Mouse (Mus musculus) left cerebral cortex, postnatal 14 days (tissue): ENCODE data around the gene Wwc1. TPM values are rescaled to one million over a fixed set of nuclear protein-coding genes. Genes with fewer than 3 reads are reported as not detected.

Experiments
- DNase-seq, 2 experiments: peaks; one replicate each; pipeline ENCODE4 v3.0.0; 2021 to 2022; ENCODE audit warnings: low spot score in 2 of 2, mixed read lengths in 1 of 2
- intact Hi-C: fragments of 180-260 bp; cut with DNase I; formaldehyde crosslinking; loops from one replicate; pipeline ENCODE4 v1.15.1; 2025
- total RNA-seq, 2 experiments: library from RNA; stranded (reverse); gene quantifications; 2 replicates each; pipeline ENCODE4 v1.2.3; 2021

Gene Wwc1
- total RNA-seq, 2 experiments from 2014 or later: 151 to 159 TPM

DNA sequence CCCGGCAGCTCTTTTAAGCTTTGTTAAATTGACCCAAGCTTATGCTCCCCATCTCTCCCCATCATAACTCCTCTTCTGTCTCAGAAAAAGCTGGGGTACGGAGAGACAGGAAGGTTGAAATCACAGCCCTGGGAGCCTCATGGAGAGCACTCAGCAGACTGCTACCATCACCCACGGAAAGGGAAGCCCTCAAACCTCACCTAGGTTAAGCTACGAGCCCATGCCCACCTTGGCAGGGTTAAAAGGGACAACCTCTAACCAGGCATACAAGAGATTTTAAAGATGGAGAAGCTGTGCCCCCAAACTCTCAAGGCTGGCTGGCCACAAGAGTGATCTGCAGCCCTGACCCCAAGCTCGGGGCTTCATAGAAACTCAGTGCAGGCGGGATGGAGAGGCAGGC, 3.2 kb downstream of the Wwc1 start:
- intact Hi-C loops: loop anchor here (5.0 kb wide), 2 partner anchors 50 to 120 kb away; no protein-coding TSS in a partner anchor
- no peak for DNase-seq

DNA sequence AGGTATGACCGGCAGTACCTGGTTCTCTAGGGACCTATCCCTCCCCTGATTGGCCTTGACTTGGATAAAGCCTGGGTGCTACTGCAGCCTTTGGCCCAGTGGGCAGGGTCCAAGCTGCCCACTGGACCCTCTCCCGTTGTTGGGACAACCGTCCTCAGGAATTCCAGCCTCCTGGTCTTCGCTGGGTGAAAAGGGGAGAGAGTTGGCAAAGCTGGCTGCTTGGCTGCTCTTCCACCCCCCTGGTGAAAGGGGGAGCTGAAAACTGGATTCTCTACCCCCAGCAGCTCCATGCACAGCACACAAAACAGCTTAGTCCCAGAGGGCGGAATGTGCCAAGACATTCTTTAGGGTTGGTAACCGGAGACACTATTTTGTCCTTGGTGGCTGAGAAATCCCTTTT, 3.8 kb downstream of the Wwc1 start:
- DNase-seq: no peak
- intact Hi-C loops: loop anchor here (5.0 kb wide), 2 partner anchors 49 to 119 kb away; no protein-coding TSS in a partner anchor

DNA sequence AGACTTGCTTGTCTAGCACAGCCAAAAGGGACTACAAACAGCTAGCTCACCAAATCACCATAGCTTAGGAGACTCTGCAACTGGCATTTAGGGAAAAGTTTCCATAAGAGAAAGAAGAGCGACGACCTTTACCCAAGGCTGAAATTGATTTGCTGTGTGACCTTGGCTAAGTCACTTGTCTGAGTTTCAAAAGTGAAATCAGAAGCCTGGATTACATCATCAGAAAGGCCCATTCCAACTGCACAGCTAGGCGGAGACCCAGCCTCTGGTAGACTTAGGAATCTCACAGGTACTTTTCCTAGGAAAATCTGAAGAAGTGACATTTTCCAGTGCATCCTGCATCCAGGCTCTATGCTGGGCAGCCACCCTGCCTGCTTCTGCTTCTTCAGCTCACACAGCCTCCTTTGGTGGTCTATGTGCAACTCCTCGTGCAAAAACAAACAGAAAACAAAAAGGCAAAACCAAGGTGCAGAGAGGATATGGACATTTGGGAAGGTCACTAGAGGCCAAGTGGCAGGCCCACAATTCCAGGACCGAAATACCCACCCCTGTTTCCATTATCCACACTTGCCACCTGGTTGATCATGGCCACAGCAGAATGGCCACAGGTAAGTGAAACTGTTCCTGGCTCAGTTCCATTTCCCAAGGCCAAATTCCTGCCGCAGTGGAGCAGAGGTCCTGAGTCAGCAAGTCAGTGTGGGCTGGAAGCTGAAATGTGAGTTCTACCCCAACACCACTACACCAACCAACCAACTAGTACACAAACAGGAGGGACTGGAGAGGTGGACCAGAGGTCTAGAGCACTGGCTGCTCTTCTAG, 5.5 kb downstream of the Wwc1 start:
- no peak for DNase-seq
- intact Hi-C loops: loop anchor here (5.0 kb wide), 2 partner anchors 48 to 118 kb away; no protein-coding TSS in a partner anchor

DNA sequence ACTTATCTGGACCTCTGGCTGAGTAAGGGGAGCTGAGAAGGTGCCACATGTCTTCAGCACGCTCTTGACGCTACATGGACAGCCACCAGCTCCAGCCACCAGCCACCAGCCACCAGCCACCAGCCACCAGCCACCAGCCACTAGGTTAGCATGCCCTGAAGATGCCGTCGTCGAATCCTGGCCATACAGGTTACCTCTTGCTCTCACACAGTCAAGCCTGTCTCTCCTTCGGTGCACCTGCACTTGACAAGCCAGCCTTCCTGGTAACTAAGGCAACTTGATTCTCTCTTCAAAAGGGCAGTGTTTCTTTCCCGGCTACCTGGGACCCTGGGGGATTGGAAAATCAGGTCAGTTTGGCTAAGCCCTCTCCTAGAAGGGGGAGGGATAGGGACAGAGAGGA, 7.2 kb downstream of the Wwc1 start:
- DNase-seq: no peak
- intact Hi-C loops: no loop called here

DNA sequence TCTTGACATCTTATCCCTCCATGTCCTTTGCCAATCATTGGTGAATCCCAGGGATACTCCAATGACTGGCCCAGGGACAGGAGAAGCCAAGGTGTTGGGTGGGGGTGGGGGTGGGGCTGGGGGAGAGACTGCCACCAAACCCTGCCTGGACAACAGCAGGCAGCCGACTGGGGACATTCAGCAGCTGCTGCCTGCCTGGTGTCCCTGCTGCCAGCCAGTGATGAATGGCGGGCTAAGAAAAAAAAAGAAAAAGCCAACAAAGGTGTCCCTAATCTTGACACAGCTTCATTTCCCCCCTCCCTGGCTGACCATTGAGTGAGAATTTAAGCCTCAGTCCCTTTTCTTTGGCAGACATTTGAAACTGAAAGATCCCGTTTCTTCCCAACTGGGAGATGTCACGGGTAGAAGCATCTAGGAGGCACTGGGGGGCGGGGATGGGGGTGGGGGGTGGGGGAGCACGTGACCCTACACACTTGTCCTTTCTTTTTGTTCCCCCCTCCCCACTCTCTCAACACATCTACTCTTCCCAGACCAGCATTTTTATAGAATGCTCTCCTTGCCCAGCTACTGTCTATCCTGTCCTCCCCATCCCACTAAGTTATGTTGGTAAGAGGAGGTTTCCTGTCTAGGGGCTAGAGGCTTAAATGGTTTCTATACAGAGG, 7.9 kb downstream of the Wwc1 start:
- DNase-seq: no peak
- intact Hi-C loops: no loop called here

DNA sequence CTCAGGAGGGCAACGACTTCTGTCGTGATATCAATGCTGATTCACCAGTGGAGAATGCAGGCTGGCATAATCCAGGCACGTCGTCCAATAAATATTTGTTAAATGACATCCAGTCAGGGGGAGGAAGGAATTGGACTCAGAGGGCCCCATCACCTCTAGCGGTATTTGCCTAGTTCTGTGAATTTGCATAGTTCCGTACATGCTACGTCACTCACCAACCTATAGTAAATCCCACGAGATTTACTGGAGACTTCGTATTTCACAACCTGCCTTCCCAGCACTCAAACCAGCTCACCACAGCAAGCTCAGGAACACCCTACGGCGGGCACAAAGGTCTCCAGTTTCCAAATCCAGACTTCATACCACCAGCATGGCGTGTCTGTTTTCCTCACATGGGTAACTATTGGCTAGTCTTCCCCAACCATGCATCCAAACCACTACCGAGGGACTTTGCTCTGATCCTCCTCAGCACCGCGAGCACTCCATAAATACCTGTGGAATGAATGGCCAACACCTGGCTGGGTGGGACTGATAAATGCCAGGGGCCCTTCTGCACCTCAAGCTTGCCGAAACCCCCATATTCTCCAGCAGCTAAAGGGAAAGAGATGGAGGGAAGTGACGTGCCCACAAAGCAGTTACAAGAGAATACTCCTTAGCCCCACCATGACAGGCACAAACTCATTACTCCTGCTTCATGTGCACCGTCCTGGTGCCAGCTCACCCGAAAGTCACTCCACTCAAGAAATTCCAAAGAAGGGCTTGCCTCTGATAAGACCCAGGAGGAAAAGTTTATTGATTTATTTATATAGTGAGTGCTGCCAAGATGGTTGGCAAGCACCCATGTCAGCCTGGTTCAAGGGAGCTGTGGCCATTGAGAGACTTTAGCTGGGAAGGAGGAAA, 9.3 kb downstream of the Wwc1 start:
- intact Hi-C loops: no loop called here
- DNase-seq: no peak

DNA sequence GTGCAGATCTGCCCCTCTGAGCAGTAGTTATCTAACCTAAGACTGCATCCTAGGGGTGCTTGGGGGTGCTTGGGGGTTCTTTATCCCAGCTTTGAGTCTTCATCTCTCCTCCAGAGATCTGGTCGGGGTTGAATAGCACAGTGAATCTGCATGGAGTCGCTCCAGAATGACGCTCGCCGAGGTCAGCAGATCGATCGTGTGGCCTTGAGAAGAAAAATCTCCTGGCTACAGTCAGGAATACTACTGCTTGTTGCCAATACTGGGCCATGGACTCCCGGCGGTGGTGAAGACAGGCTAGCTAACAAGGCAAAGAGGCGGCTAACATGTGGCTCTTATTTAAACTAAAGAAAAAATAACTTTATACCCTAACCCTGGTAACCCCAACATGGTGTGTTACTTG, 12.0 kb downstream of the Wwc1 start:
- DNase-seq: no peak
- intact Hi-C loops: no loop called here

DNA sequence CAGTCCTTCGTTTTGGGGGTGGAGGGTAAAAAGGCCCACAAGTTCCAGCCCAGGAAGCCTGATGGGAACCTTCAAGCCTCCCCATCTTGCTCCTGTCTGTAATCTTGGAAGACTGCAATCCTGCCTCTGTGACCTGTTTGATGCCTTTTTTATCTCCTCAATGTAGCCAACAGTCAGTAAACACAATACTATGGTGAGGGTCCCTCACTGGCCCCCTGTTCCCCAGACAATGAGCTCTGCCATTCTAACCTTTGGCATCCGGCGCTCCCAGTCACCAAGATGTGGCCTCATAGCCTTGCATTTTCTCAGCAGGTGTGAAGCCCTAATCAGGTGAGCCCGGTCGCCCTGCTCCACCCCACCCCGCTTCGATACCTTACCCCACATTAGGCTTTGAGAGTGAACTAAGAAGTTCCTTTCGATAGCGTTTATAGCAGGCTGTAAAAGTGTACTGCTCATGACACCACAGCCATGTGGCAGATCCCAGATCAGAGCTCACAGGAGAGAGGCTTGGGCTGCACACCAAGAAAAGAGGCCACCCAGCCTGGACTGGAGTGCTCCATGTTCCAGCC, 16.3 kb downstream of the Wwc1 start:
- DNase-seq: no peak
- intact Hi-C loops: no loop called here

DNA sequence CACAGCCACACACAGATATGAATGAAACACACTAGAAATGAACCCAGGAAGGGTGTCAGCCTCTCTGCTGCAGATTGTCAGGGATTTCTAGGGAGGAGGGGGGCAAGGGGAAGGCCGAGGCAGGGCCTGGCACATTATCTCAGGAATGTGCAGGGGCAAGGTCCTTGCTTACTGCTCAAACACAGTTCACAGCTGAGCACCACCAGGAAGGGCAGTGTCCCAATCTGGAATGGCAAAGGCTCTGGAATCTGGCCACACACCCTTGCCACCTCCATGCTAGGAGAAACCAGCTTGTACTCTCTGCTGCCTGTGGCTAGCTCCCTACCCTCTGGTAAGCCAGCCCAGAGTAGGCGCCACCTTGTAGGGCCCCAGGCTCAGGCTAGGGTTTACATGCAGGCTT, 16.8 kb downstream of the Wwc1 start:
- intact Hi-C loops: no loop called here
- DNase-seq: no peak

DNA sequence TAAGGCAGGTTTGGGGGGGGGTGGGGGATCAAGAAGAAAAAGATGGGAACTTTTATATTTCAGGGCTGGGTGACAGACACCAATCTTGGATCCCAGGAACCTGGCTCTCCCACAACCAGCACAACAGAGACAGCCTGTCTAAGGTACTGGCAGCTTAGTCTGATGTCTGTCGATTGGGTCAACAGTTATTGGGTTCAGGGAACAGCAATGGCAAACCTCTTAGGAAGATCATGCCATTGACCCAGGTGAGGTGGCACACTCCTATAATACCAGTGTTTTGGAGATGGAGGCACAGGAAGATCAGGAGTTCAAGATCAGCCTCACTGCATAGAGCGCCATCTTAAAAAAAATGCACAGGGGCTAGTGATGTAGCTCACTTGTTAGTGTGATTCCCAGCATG, 17.9 kb downstream of the Wwc1 start:
- DNase-seq: no peak
- intact Hi-C loops: no loop called here

DNA sequence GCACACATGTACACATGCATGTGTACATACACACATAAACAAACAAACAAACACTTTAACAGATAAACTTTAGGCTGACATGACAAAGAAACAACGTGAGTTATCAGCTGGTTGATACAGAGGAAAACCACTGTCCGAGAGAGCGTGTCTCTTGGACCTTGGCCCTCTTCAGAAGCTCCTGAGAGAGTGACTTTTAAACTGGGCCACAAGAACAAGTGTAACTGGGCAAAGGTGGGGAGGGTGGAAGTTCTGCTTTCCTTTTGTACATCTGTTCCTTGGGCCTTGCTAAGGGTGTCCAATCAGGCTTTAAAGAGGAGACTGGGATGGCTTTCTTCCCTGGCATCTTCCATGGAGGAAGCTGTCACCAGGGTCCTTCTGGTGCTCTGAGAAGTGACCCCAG, 21.1 kb downstream of the Wwc1 start:
- DNase-seq: no peak
- intact Hi-C loops: no loop called here

DNA sequence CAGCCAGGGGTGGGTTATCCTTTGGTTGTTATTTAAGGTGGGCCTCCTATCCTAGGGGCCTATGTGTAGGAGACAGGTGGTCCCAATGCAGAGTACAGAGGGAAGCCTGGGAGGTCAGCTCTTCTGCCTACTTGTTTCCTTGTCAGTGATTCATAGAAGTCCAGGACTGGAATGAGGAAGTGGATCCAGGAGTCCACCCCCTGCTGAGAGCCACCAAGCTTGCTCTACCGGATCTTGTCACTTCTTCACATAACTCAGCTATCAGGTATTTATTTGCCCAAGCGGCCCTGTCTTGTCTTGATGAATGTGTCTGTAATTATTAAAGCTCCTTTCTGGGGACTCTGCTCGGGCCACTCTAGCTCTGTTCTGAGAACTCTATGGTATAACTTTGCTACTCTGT, 24.8 kb downstream of the Wwc1 start:
- intact Hi-C loops: no loop called here
- DNase-seq: no peak

DNA sequence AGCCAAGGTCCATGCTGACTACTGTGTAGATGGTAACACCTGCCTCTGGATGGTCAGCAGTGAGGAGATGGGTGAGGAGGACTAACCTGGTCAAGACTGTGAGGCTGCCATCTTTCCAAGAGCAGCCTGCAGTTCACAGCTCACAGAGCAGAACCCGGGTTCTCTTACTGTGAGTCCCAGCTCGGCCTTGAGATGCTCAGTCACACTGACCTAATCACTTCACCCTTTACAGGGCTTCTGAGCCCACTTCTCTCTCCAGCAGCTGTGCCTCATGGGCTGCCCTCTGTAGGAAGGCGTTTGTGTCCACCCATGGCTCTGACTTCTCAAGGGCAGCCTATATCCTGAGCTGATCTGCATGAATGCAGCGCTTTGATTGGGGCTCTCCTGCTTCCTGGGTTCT, 27.1 kb downstream of the Wwc1 start:
- intact Hi-C loops: no loop called here
- no peak for DNase-seq

DNA sequence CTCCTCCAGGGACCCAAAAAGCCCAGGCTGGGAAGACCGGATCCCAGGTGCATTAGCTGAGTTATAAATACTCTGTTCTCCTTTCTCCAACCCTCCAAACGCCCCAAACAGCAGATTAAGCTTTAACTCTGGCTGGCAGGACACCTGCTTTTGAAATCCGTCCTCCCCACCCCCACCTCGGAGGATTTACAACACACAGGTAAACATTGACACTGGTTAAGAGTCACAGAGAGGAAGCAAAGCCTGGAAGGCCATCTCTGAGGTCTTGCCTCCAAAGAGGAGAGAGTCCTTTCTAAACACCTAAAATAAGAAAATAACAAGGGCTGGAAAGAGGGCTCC, 28.6 kb downstream of the Wwc1 start:
- intact Hi-C loops: no loop called here
- DNase-seq: no peak

DNA sequence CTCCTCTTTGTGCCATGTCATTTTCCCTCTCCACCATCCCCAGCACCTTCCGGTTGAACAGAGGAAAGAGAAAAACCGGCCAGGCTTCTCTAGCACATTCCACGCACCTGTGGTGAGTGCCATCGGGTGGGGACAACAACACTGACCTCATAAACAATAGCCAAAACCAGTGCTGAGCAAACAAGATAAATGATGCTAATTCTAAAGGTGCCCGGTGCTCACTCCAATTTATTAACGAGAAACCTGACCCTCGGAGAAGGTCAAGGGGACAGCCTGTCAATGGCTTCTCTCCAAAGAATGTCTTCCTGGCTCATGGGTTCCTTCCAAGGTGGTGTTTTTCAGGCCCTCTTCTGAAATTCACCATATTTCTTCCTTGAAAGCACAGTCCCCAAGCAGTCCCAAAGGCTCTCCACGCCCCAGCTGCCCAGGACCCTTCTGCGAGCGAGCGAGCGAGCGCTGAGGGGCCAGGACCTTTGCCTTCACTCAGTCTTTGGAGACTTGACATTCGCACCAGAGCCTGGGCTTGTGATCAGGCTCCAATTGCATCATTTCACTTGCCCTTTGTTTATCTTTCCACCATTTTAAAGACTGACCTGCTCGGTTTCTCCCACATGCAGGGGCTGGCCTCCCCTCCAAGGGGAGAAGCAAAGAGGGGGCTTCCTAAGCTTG, 29.1 kb downstream of the Wwc1 start:
- no peak for DNase-seq

DNA sequence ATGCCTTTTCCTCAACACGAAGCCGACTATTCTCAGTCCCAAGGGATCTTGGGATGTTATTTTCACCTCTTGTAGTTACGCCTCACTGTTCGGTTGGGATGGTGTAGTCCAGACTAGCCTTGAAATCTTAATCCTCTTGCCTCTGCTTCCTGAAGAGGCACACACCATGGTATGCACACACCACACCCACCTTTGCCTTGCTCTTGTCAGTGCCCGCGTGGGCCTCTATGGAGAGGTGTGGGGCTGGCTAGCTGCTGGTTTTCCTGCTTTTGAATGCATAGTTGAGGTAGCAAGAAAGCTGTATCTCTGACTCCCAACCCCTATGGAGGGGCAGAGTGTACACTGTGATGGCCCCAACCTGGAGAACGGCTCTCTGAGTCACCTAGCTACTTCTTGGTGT, 29.9 kb downstream of the Wwc1 start:
- intact Hi-C loops: no loop called here
- DNase-seq: no peak

More for the DNA sequence above, 29.1 kb downstream of the Wwc1 start:
- intact Hi-C loops: no loop called here

DNA sequence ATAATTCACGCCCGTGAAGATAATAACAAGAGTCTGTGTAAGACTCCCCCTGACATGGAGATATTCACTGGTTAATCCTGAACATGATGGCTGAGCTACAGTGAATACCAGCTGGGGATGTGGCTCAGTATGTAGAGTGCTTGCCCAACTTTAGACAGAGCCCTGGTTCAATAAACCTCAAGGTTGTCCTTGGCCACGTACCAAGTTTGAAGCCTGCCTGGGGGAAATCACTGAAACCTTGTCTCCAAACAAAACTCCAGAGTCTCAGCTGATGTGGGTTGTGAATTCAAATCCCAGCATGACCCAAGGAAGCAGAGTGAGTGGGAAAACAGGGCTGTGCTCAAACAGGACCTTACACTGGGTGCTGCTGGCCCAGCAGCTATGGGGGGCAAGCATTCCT, 30.3 kb downstream of the Wwc1 start:
- intact Hi-C loops: no loop called here
- no peak for DNase-seq

DNA sequence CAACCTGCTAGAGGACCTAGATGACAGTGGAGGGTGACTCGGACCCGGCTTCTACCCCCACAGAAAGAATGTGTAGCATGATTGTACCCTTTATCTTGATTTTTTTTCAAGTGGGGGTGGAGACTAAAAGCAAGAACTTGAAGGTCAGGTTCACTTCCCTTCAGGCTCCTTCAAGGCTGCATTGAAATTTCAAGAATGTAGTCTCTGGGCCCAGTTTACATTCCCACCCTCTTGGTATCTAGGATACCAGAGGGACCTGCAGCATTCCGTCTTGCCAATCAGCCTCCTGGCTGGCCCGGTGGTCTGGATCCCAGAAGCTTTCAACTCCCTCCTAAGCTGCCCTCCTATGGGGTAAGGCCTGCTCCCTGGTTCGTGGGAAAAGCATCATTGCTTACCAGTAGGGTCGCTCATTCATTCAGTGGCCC, 31.9 kb downstream of the Wwc1 start:
- DNase-seq: no peak
- intact Hi-C loops: no loop called here

DNA sequence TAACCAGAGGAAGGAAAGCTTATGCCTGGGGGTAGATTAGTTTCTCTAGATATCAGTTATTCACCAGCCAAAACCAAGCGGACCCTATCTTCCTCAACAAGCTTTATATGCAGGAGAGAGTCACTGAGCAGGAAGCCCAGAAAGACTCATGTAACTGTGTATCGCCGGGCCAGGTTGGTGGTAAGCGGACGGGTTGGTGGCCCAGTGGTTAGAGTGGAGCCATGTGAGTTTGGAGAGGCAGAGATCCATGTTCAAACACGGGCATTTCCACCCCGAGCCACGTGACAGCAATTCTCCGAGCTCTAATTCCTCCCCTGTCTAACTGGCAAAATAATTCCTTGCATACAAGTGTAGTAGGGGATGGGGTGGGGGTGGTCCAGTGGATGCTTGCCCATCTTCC, 32.4 kb downstream of the Wwc1 start:
- DNase-seq: no peak
- intact Hi-C loops: no loop called here
